ENCODE assay signal across 8 mouse cellular contexts in genomic region chr4:134534932-134535786, GRCm38 (mm10). TPM values are rescaled to one million over a fixed set of nuclear protein-coding genes. Genes with fewer than 3 reads are reported as not detected.
DNase-seq lines count a peak whose midpoint lies in the region; ATAC-seq lines count a peak whose summit lies in the region.

Gene Mtfr1l (minus strand): TSS chr4:134535387.

- WGBS in hindbrain, embryonic 16.5 days = under 1% methylated on average over 54 of the region's 71 CpGs
- WGBS in macrophage (ENCODE audit: missing documents) = under 1% methylated on average over 70 of the region's 71 CpGs

- H3K4me3 ChIP-seq in hindbrain, embryonic 16.5 days (ENCODE audit: low read length) = peak within 1 kb of the TSS; percentile 84
- peak within 1 kb of the TSS; percentile 51 for H3K4me3 ChIP-seq in macrophage (ENCODE audit: inconsistent target)

- DNase-seq in WW6 (ENCODE audit: low read depth, low spot score) = peak; percentile 94
- peak; percentile 82 to 93 for DNase-seq in cerebellum, postnatal 4 days (ENCODE audit: low spot score in 2 of 2)
- DNase-seq in gastrocnemius, adult 18-20 months (ENCODE audit: low spot score) = peak; percentile 98
- peak; percentile 94 to 97 for DNase-seq in left cerebral cortex, adult 18-20 months (ENCODE audit: low spot score in 2 of 2)
- peak; percentile 98 for DNase-seq in right cerebral cortex, adult 18-20 months
- peak; percentile 89 for DNase-seq in urinary bladder, postnatal 10 days (ENCODE audit: low spot score)

- H3K4me1 ChIP-seq in hindbrain, embryonic 16.5 days (ENCODE audit: control insufficient read depth, insufficient read depth, low read depth, low read length) = peaks cover 19% of the 10 kb centered on the region

- peak within 1 kb of the TSS; percentile 84 for H3K9ac ChIP-seq in hindbrain, embryonic 16.5 days (ENCODE audit: low read depth, low read length)

- peaks cover 6% of the 10 kb centered on the region for H3K36me3 ChIP-seq in hindbrain, embryonic 16.5 days (ENCODE audit: control insufficient read depth, insufficient read depth, low read length)
- H3K36me3 ChIP-seq in macrophage (ENCODE audit: inconsistent target) = peaks cover 29% of the 10 kb centered on the region

- peak within 1 kb of the TSS; percentile 84 for H3K4me2 ChIP-seq in hindbrain, embryonic 16.5 days (ENCODE audit: low read length)

- peaks cover 18% of the 10 kb centered on the region; the same call in 1 of the 2 replicates for H3K79me2 ChIP-seq in macrophage (ENCODE audit: inconsistent target)

- peak within 1 kb of the TSS; percentile 86 for H3K27ac ChIP-seq in hindbrain, embryonic 16.5 days (ENCODE audit: low read depth, low read length)
- peak within 1 kb of the TSS; percentile 45 for H3K27ac ChIP-seq in macrophage

- H3K27me3 ChIP-seq in hindbrain, embryonic 16.5 days (replicated peaks; ENCODE audit: control insufficient read depth, insufficient read depth, low read length) = no peaks in the 10 kb centered on the region

- peak; percentile 97 for ATAC-seq in hindbrain, embryonic 16.5 days

- no peaks in the 10 kb centered on the region for H3K9me3 ChIP-seq in hindbrain, embryonic 16.5 days (ENCODE audit: control insufficient read depth, low read length)

RNA-seq across cellular contexts. Expression of gene Mtfr1l, which starts in this region (rescaled TPM):
- total RNA-seq in gastrocnemius, adult 18-20 months (2021) = 100 to 1,000 TPM; 139 to 147 TPM
- polyA plus RNA-seq in hindbrain, embryonic 16.5 days (2015; fragmentation: Nextera tagmentation; extraction: Ambion mirVana) = 176 and 182 TPM in 2 replicates
- total RNA-seq in left cerebral cortex, adult 18-20 months (2021) = 10 to 100 TPM; 65.3 to 66.0 TPM
- 10 to 100 TPM; 27.3 to 92.7 (median 58.7) TPM for total RNA-seq in macrophage (2018; cell fraction: chromatin; rRNA removed)
- total RNA-seq in macrophage (2018; cell fraction: cytosol; rRNA removed) = 10 to 100 TPM; 46.0 to 72.3 (median 63.0) TPM
- 10 to 100 TPM; 29.6 to 94.1 (median 58.5) TPM for total RNA-seq in macrophage (2018; cell fraction: nucleus; rRNA removed)
- polyA plus RNA-seq in macrophage (2018) = 45.6 to 78.8 TPM (median 65.1 TPM) in 3 replicates

Comparison
In these comparisons a context has a peak if more than half of its experiments do, and no peak if none do; other contexts are left out.
1. Peak in every context shown above with its lines: DNase-seq, ATAC-seq, H3K4me3 ChIP-seq and H3K27ac ChIP-seq.